Mouse (Mus musculus) MEL (cell line): ENCODE measurements around the gene Ets1. TPM values are rescaled to one million over a fixed set of nuclear protein-coding genes. Genes with fewer than 3 reads are reported as not detected.

ENCODE experiments used
- DNase-seq: peaks from one replicate; pipeline ENCODE4 v3.0.0; 2011; ENCODE audit warnings: low read depth, low spot score
- H3K27ac ChIP-seq: 2 replicates; pipeline ENCODE4 v1.5.1; 2012; ENCODE audit warnings: low read depth, mild to moderate bottlenecking, control low read depth, low read length, moderate library complexity; ENCODE audit not compliant: control insufficient read depth
- H3K27me3 ChIP-seq, 2 experiments: fragments of 150-350 bp in 1 of 2; sonication (generic) in 1 of 2; 2 replicates each; pipeline ENCODE4 v1.6.1; 2012; ENCODE audit warnings: low read length in 2 of 2, mild to moderate bottlenecking in 2 of 2, improper control_type of control experiment in 1 of 2, moderate library complexity in 1 of 2; ENCODE audit not compliant: insufficient read depth in 2 of 2, control insufficient read depth in 1 of 2
- H3K36me3 ChIP-seq, 2 experiments: 2 replicates each; pipeline ENCODE4 v1.6.1; 2012 to 2014; ENCODE audit warnings: low read length in 2 of 2, improper control_type of control experiment in 1 of 2, inconsistent platforms in 1 of 2, mild to moderate bottlenecking in 1 of 2; ENCODE audit not compliant: insufficient read depth in 2 of 2, control insufficient read depth in 1 of 2
- H3K4me1 ChIP-seq, 2 experiments: fragments of 150-350 bp in 1 of 2; sonication (generic) in 1 of 2; 2 replicates each; pipeline ENCODE4 v1.6.1; 2012; ENCODE audit warnings: low read length in 2 of 2, improper control_type of control experiment in 1 of 2, mild to moderate bottlenecking in 1 of 2; ENCODE audit not compliant: insufficient read depth in 2 of 2, control insufficient read depth in 1 of 2
- H3K4me3 ChIP-seq, 2 experiments: fragments of 150-350 bp in 1 of 2; sonication (generic) in 1 of 2; 2 replicates each; pipeline ENCODE4 v1.5.1; 2012; ENCODE audit warnings: low read depth in 2 of 2, low read length in 2 of 2, mild to moderate bottlenecking in 2 of 2, moderate library complexity in 2 of 2, control low read depth in 1 of 2, improper control_type of control experiment in 1 of 2; ENCODE audit not compliant: control insufficient read depth in 1 of 2, insufficient read depth in 1 of 2
- H3K79me2 ChIP-seq: 2 replicates; pipeline ENCODE4 v1.6.1; 2012; ENCODE audit warnings: mild to moderate bottlenecking, low read length, moderate library complexity; ENCODE audit not compliant: control insufficient read depth, poor library complexity, insufficient read depth
- H3K9ac ChIP-seq: 2 replicates; pipeline ENCODE4 v1.6.1; 2012; ENCODE audit warnings: low read depth, mild to moderate bottlenecking, control low read depth, low read length, moderate library complexity; ENCODE audit not compliant: control insufficient read depth, poor library complexity, severe bottlenecking
- H3K9me3 ChIP-seq: fragments of 150-350 bp; sonication (generic); replicated peaks from 2 replicates; pipeline ENCODE4 v1.6.1; 2012; ENCODE audit warnings: mild to moderate bottlenecking, low read length, improper control_type of control experiment, moderate library complexity; ENCODE audit not compliant: insufficient read depth
- ELF1 ChIP-seq: IDR thresholded peaks from 2 replicates; pipeline ENCODE4 v1.6.1; 2014; ENCODE audit warnings: low read depth, mild to moderate bottlenecking, inconsistent platforms, low read length, improper control_type of control experiment, moderate library complexity
- ETS1 ChIP-seq: IDR thresholded peaks from 2 replicates; pipeline ENCODE4 v1.6.1; 2012; ENCODE audit warnings: low read depth, mild to moderate bottlenecking, inconsistent platforms, low read length, improper control_type of control experiment, moderate library complexity
- KAT2A ChIP-seq: conservative IDR thresholded peaks from 2 replicates; pipeline ENCODE4 v1.6.1; 2012; ENCODE audit warnings: low read depth, low read length, improper control_type of control experiment, inconsistent platforms
- MEF2A ChIP-seq: IDR thresholded peaks from 2 replicates; pipeline ENCODE4 v1.6.1; 2014; ENCODE audit warnings: low read depth, mild to moderate bottlenecking, inconsistent platforms, low read length, improper control_type of control experiment; ENCODE audit not compliant: poor library complexity, insufficient replicate concordance, severe bottlenecking; ENCODE audit errors: extremely low read depth
- MXI1 ChIP-seq: IDR thresholded peaks from 2 replicates; pipeline ENCODE4 v1.6.1; 2011; ENCODE audit warnings: mild to moderate bottlenecking, low read depth, low read length, improper control_type of control experiment
- POLR2A ChIP-seq, 2 experiments: IDR thresholded peaks; 2 replicates each; pipeline ENCODE4 v1.6.1; 2011 to 2012; ENCODE audit warnings: low read length in 2 of 2, mild to moderate bottlenecking in 2 of 2, control low read depth in 1 of 2, improper control_type of control experiment in 1 of 2, low read depth in 1 of 2, moderate library complexity in 1 of 2; ENCODE audit not compliant: control insufficient read depth in 1 of 2, insufficient read depth in 1 of 2, poor library complexity in 1 of 2
- POLR2AphosphoS2 ChIP-seq: IDR thresholded peaks from 2 replicates; pipeline ENCODE4 v1.6.1; 2011; ENCODE audit warnings: low read length, improper control_type of control experiment
- POLR2AphosphoS5 ChIP-seq: IDR thresholded peaks from 2 replicates; pipeline ENCODE4 v1.6.1; 2012; ENCODE audit warnings: low read depth, borderline replicate concordance, mild to moderate bottlenecking, inconsistent platforms, low read length, moderate library complexity, mixed read lengths
- RAD21 ChIP-seq: IDR thresholded peaks from 2 replicates; pipeline ENCODE4 v1.6.1; 2011; ENCODE audit warnings: mild to moderate bottlenecking, low read depth, low read length, improper control_type of control experiment
- RCOR1 ChIP-seq: IDR thresholded peaks from 2 replicates; pipeline ENCODE4 v1.6.1; 2012; ENCODE audit warnings: low read depth, mild to moderate bottlenecking, inconsistent platforms, low read length, improper control_type of control experiment
- SMC3 ChIP-seq: IDR thresholded peaks from 2 replicates; pipeline ENCODE4 v1.6.1; 2011; ENCODE audit warnings: low read depth, low read length, improper control_type of control experiment
- TCF12 ChIP-seq: IDR thresholded peaks from 2 replicates; pipeline ENCODE4 v1.6.1; 2014; ENCODE audit warnings: low read depth, mild to moderate bottlenecking, inconsistent platforms, low read length, improper control_type of control experiment, moderate library complexity
- USF1 ChIP-seq: IDR thresholded peaks from 2 replicates; pipeline ENCODE4 v1.6.1; 2014; ENCODE audit warnings: low read depth, mild to moderate bottlenecking, inconsistent platforms, low read length, improper control_type of control experiment, moderate library complexity
- USF2 ChIP-seq, 2 experiments: IDR thresholded peaks; 2 replicates each; pipeline ENCODE4 v1.6.1; 2011 to 2012; ENCODE audit warnings: improper control_type of control experiment in 2 of 2, low read length in 2 of 2, borderline replicate concordance in 1 of 2, inconsistent platforms in 1 of 2, low read depth in 1 of 2, mild to moderate bottlenecking in 1 of 2; ENCODE audit not compliant: insufficient read depth in 1 of 2
- ZC3H11A ChIP-seq: IDR thresholded peaks from 2 replicates; pipeline ENCODE4 v1.6.1; 2012; ENCODE audit warnings: low read depth, mild to moderate bottlenecking, inconsistent platforms, low read length, improper control_type of control experiment
- ZKSCAN1 ChIP-seq: IDR thresholded peaks from 2 replicates; pipeline ENCODE4 v1.6.1; 2012; ENCODE audit warnings: low read depth, mild to moderate bottlenecking, inconsistent platforms, low read length, improper control_type of control experiment, moderate library complexity
- ZNF384 ChIP-seq: IDR thresholded peaks from 2 replicates; pipeline ENCODE4 v1.6.1; 2012; ENCODE audit warnings: low read depth, mild to moderate bottlenecking, inconsistent platforms, low read length, improper control_type of control experiment
- polyA plus RNA-seq, 2 experiments: library from polyadenylated mRNA; stranded (reverse) in 1 of 2; unstranded in 1 of 2; fragments of >175 nt in 1 of 2; fragments of >200 nt in 1 of 2; gene quantifications; 2 replicates each; pipeline versions ENCODE4 v1.2.1 to v1.2.4; 2012; ENCODE audit warnings: low replicate concordance in 2 of 2, low read depth in 1 of 2; ENCODE audit not compliant: insufficient read length in 2 of 2, insufficient read depth in 1 of 2, missing spikeins in 1 of 2
- total RNA-seq: library from RNA; depleted of rRNA; stranded (reverse); fragments of 300-350 nt; gene quantifications from 2 replicates; pipeline ENCODE4 v1.2.3, GENCODE M21; 2012

Gene Ets1
- total and polyA plus RNA-seq, 3 experiments, result 0.10 to 0.19 TPM; not detected in 1

- Histone ChIP-seq H3K9me3 (no peaks in the 10 kb centered on the region), H3K4me1 (no peaks in the 10 kb centered on the region), H3K36me3 (no peaks in the 10 kb centered on the region), H3K27ac (no peak overlapping the region), H3K4me3 (no peak overlapping the region), H3K79me2 (no peaks in the 10 kb centered on the region), H3K27me3 (no peaks in the 10 kb centered on the region; a peak in 2 of 4 replicates), H3K9ac (no peak overlapping the region)
- TF ChIP-seq MXI1 (no peak), ELF1 (no peak), ZC3H11A (no peak), USF1 (no peak), TCF12 (no peak), POLR2AphosphoS2 (no peak), USF2 (IDR thresholded peaks at IDR 0.05; ENCODE audit: borderline replicate concordance in 1 of 2, insufficient read depth in 1 of 2, low read depth in 1 of 2, low read length in 2 of 2) (no peak), POLR2A (IDR thresholded peaks at IDR 0.05; ENCODE audit: control insufficient read depth in 1 of 2, insufficient read depth in 1 of 2, low read depth in 1 of 2, low read length in 2 of 2, poor library complexity in 1 of 2) (no peak), RAD21 (no peak), ETS1 (no peak), KAT2A (no peak), SMC3 (no peak), ZNF384 (no peak)
- no peak for DNase-seq
These were observed 107.1 kb downstream of the Ets1 start for GRCm38 (mm10) chr9:32743157-32743556.

- Histone ChIP-seq H3K79me2 (no peaks in the 10 kb centered on the region), H3K36me3 (no peaks in the 10 kb centered on the region), H3K9me3 (no peaks in the 10 kb centered on the region), H3K27me3 (no peaks in the 10 kb centered on the region; a peak in 2 of 4 replicates), H3K9ac (no peak overlapping the region), H3K4me1 (no peaks in the 10 kb centered on the region), H3K4me3 (no peak overlapping the region), H3K27ac (no peak overlapping the region)
- no peak for TF ChIP-seq RAD21
- TF ChIP-seq MEF2A, result no peak
- TF ChIP-seq POLR2AphosphoS5, result no peak
- TF ChIP-seq RCOR1, result no peak
- no peak for TF ChIP-seq ZKSCAN1
- no peak for DNase-seq
These were observed 107.7 kb downstream of the Ets1 start for GRCm38 (mm10) chr9:32743642-32744161.
